Mouse (Mus musculus) heart, postnatal 4 days (tissue): ENCODE measurements around the gene Dnajb11. TPM values are rescaled to one million over a fixed set of nuclear protein-coding genes. Genes with fewer than 3 reads are reported as not detected.
A peak's percentile ranks its signal among the peaks of the same experiment; 100 is the strongest.

ENCODE experiments used
- DNase-seq: peaks from one replicate; pipeline ENCODE4 v3.0.0; 2021
- total RNA-seq, 2 experiments: library from RNA; stranded (reverse); gene quantifications; 2 replicates each; pipeline ENCODE4 v1.2.3; 2021

Gene Dnajb11
- 10 to 100 TPM; 68.4 to 69.1 TPM for total RNA-seq

DNA sequence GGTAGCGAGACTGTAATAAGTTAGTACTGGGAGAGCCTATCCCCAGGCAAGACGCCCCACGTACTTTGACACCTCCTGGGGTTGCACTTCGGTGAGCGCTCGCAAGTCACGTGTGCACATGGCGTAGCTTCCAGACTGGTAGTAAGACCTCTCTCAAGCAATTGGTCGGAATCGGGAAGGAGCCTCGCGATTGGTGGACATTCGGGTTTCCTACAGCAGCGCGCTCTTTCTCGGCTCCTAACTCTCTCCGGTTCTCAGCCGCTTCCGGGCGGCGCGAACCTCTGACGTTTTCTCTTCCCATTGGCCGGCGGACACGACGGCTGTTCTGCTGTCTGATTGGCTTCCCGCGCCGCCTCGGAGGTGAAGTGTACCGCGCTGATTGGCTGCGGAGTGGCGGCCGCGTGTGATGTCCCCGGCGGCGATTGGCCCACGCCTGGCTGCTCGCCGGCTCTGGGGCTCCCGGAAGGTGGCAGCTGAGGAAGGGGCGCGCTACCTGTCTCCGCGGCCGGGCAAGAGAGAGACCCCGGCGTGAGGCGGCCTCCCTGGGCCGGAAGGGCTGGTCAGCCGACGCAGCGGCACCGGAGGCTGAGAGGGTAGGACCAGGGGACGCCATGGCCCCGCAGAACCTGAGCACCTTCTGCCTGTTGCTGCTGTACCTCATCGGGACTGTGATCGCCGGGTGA, at the start of gene Dnajb11, which contains the start of gene Tbccd1:
Gene Dnajb11, plus strand, starts transcription at position 415 of the 683 bp plus-strand sequence.
Gene Tbccd1, minus strand, starts transcription at position 239 of the 683 bp plus-strand sequence.
- peak; percentile 98 for DNase-seq

- no peak for DNase-seq
Measured at GRCm38 (mm10) chr16:22811477-22811876, 46.2 kb upstream of the Dnajb11 start, which contains the start of gene Crygs. Crygs (minus strand) TSS chr16:22811577.

DNA sequence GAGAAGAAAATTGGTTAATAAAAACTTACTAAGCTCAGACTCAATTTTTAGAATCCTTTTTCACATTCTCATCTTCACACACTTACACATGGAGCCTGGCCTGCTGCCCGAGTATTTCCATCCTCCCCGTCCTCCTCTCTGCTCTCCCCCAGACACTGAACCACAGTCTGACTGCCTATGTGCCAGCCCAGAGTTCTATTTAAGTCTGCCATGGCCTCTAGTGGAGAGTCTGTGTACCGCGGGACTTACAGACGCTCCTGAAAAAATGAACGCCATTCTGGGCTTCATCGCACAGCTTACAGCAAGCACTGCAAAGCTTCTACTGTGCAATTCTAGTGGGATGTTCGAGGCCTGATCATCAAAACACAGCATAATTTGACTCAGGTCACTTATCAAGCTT, 36.9 kb upstream of the Dnajb11 start:
- peak; percentile 16 for DNase-seq

GRCm38 (mm10) chr16:22832932-22833525, 24.6 kb upstream of the Dnajb11 start:
- DNase-seq, result no peak

DNA sequence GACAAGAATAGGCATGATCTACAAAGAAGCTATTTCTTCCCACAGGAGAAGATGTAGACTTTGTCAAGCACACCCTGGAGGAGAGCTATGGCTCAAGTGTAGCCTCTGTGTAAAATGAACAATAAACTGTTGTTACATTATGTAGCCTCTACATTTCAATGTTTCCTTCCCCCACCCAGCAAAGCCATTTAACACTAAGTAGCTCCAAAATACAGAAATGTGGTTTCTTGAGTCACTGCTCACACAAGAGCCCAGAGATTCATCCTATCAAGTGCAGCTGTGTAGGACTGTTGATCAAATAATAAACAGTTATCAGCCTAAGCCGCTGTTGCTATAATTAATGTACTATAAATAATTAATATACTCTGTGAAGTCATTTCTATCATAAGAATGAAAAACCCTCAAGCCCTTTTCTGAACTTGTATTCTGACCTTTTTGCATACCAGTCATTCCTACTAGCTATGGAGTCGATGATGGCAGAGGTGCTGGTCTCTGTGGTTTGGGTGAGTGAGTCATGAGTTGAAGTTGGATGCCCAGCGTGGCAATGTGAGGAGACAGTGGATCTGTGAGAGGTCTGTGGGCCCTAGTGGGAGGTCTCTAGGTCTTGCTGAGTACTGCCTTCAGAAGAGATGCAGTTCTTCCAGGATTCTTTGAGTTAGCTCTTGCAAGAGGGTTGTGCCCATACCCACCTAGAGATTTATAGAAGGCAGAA, 18.3 kb upstream of the Dnajb11 start:
- DNase-seq, result no peak

DNA sequence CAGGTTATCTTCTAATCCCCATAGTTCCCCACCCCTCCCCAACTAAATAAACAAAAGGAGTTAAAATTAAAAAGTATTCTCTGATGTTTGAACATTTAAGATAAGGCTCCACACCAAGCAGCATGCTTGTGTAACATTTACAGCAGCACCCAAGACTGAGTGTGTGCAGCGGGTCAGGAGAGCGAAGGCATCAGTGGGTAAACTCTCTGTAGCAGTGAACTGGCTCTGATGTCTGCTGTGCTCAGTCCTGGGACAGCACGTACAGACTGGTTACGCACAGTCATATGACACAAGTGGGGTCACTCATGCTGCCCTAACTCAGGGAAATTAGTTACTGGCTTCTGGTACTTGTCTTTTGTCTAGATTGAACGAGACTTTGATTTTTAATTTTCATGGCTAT, 14.8 kb upstream of the Dnajb11 start:
- no peak for DNase-seq

DNA sequence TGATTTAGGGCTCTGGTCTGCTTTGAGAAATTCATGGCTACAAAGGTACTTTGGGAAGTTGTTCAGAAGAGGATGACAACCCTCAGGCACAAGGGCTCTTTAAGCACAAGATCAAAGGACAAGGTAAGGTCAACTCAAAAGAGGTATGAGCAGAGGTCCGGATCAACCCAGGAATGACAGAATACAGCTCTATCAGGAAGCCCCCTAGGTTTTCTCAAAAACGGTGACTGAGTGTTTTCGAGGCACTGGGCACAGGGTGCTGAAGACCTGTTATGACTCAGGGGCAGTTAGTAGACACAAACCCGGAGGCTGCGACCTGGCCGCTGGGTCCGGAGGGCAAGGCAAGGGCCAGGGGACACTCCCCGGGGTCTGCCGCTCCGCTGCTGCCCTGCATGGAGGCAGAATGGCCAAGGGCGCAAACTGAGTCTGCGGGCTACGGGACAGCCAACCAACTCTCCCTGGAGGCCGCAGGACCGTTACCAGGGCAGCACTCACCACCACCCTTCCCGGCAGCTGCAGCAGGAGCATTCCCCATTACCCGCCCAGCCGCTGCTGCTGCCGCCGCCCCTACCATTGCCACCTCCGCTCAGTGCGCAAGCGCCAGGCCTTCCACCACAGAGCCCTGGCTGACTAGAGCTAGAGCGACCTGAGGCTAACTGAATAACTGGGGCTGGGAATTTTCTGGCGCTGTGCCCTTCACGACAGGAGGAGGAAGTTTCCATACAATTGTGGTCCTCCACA, 13.4 kb upstream of the Dnajb11 start:
- peak; percentile 90 for DNase-seq

- no peak for DNase-seq
Measured at GRCm38 (mm10) chr16:22844834-22845233, 12.8 kb upstream of the Dnajb11 start.

DNA sequence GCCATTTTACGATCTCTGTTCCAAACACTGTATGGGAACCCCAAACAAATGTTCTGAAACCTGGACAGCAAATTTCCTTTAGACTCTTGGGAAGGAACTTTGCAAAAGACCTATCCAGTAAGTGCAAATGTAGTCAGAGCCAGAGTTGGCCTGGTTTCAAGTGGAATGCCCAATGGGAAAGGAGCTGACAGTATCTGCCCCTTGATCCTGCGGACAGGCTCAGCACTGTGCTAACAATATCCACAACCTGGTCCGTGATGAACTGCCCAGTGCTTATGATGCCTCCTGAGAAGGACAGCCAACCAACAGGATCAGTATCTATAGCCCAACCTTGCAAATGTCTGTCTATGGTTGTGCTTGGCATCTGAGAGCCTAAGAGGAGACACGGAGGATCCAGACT, 12.2 kb upstream of the Dnajb11 start:
- DNase-seq, result no peak

- no peak for DNase-seq
Measured at GRCm38 (mm10) chr16:22847686-22848085, 10.0 kb upstream of the Dnajb11 start.

DNA sequence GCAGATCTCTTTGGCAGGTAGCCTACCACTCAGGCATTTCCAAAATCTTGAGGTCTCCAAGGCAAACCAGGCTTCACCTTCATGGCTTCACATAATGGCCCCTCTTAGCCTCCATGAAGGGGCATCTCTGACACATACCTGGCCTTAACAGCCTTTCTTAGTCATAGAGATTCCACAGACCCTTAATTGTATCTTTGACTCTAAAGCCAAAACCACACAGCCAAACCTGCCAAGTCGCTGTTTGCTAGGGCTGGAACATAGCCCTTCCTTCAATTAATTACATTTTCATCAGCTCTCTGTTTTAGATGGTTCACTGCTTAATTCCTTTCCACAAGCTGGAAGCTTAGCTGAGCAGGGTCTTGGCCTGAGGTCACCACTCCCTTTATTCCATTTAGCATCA, 9.3 kb upstream of the Dnajb11 start:
- DNase-seq, result no peak

GRCm38 (mm10) chr16:22852709-22853108, 4.9 kb upstream of the Dnajb11 start:
- DNase-seq, result no peak

DNA sequence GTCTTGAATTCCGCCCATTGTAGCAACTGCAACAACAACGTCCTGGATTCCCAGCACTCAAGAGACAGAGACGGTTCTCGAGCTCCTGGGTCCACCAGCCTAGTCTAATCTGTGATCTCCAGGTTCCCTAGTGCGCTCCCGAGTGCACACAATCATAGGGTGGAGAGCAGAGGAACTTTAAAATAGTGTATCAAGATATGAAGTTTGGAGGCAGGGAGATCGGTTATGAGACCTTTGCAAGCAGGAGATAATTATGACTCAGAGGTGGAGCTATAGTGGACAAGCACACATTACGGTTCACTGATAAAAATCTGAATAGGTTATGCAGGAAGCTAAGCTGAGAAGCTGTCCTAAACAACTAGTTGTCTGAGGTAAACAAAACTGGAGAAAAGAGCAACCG, 872 bp upstream of the Dnajb11 start:
- no peak for DNase-seq

- DNase-seq, result no peak
Measured at GRCm38 (mm10) chr16:22872397-22872796, 14.8 kb downstream of the Dnajb11 start.

GRCm38 (mm10) chr16:22873369-22873768, 15.7 kb downstream of the Dnajb11 start:
- no peak for DNase-seq

- peak; percentile 54 for DNase-seq
Measured at GRCm38 (mm10) chr16:22876218-22877043, 18.8 kb downstream of the Dnajb11 start.

DNA sequence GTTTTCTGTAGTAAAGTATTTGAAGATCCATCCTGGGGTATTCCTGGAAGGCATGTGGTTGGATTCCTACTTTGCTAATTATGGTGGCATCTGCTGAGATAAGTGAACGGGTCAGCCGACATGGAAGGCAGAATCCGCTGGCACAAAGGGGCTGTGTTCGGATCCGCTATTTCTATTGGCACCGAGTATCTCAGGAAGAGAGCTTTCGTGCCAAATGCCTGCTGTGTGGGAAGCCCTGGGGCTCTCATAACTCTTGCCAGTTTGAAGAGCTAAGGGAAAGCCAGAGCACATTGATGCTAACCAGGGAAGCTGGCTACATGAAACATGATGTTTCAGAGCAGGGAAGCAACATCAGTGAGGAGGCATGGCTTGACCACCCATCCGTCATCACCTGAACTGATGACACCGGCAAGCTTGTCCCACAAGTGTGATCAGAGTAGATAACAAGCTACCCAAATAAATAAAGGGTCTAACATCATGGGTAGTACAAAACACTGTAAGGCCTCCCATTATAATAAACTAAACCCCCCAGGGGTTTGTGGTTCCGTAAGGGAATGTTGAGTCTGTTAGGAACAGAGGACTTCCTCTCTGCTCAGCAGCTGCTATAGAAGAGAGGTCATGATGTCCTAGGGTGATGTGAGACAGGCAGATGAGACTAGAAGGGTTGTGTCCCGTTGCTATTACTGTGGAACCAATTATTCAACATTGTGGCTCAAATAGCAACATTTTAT, 20.2 kb downstream of the Dnajb11 start:
- DNase-seq, result no peak

- no peak for DNase-seq
Measured at GRCm38 (mm10) chr16:22878716-22879115, 21.1 kb downstream of the Dnajb11 start.

DNA sequence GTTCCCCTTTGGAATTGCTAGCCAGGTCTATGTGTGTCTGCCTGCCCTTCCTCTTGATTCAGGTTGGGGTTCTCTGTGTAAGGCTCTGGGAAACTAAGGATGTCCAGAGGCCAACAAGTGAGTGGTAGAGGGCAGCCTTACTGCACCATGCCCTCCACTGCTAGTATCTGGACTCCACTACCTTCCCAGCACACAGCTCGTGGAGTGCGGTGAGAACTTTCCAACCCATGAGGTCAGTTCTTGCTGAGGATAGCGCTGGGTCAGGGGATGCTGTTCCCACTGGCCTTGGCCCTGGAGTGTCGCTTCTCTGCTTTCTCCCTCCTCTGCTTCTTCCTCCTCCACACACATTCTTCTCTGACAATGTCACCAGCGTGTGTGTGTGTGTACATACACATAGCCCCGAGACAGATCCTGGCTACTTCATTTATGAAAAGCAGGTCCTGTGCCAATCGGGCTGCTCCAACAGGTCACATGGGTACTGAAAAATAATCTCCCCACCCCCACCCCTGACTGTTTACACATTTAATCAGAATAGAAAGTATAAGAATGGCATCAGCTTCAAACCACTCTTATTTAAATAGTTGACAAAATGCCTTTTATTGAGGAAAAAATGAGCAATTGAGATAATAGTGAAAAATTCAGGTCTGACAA, 22.4 kb downstream of the Dnajb11 start:
- peak; percentile 15 for DNase-seq

GRCm38 (mm10) chr16:22880900-22881299, 23.3 kb downstream of the Dnajb11 start:
- peak; percentile 17 for DNase-seq

GRCm38 (mm10) chr16:22881487-22881886, 23.8 kb downstream of the Dnajb11 start:
- DNase-seq, result no peak
